Mouse (Mus musculus): ENCODE results near the gene Atp1b1.

- TF ChIP-seq CTCF (IDR thresholded peaks at IDR 0.05; ENCODE audit: low read depth) (no peak), EP300 (IDR thresholded peaks at IDR 0.05; ENCODE audit: low read depth) (no peak)
Observed at GRCm38 (mm10) chr1:164426227-164426626, 31.9 kb downstream of the Atp1b1 start.
